Mouse (Mus musculus) granulocyte monocyte progenitor cell, adult 5-6 weeks (primary cell): ENCODE data around the gene Ninj2. TPM values are rescaled to one million over a fixed set of nuclear protein-coding genes. Genes with fewer than 3 reads are reported as not detected.

Experiments used
- ATAC-seq: replicated peaks from 2 replicates; pipeline ENCODE4 v1.8.0; 2016; ENCODE audit warnings: mild to moderate bottlenecking, moderate TSS enrichment, inconsistent platforms; ENCODE audit not compliant: poor library complexity, severe bottlenecking
- total RNA-seq, 2 experiments: library from RNA; stranded (forward) in 1 of 2; stranded (reverse) in 1 of 2; fragments of 200-712, 200-1000 nt in 1 of 2; fragments of >200 nt in 1 of 2; fragmentation: Nextera tagmentation in 1 of 2; gene quantifications; 2 replicates each; pipeline ENCODE4 v1.2.3; 2014 to 2017

Ninj2 gene
- total RNA-seq, 2 experiments from 2014 or later, result not detected

- ATAC-seq, result no peak
These were observed 74.4 kb downstream of the Ninj2 start for GRCm38 (mm10) chr6:120167574-120167973.

GRCm38 (mm10) chr6:120172294-120173017 lies 79.3 kb downstream of the Ninj2 start:
- peak; percentile 61 for ATAC-seq

GRCm38 (mm10) chr6:120174028-120174601 lies 81.0 kb downstream of the Ninj2 start:
- peak; percentile 44 for ATAC-seq

GRCm38 (mm10) chr6:120174602-120175115 lies 81.5 kb downstream of the Ninj2 start:
- 0 out of 2 replicates have a peak, but pooled peaks have one; percentile 3 for ATAC-seq

- no peak for ATAC-seq
These were observed 82.5 kb downstream of the Ninj2 start for GRCm38 (mm10) chr6:120175650-120176049.

- no peak for ATAC-seq
These were observed 86.0 kb downstream of the Ninj2 start for GRCm38 (mm10) chr6:120179044-120179755.

- ATAC-seq, result peak; percentile 81
These were observed 86.6 kb downstream of the Ninj2 start for GRCm38 (mm10) chr6:120179756-120180206.

- no peak for ATAC-seq
These were observed 87.3 kb downstream of the Ninj2 start for GRCm38 (mm10) chr6:120180492-120180891.

GRCm38 (mm10) chr6:120182160-120182559 lies 89.0 kb downstream of the Ninj2 start:
- ATAC-seq, result no peak

GRCm38 (mm10) chr6:120183771-120184170 lies 90.6 kb downstream of the Ninj2 start:
- no peak for ATAC-seq

- no peak for ATAC-seq
These were observed 92.0 kb downstream of the Ninj2 start for GRCm38 (mm10) chr6:120185012-120185730.

- ATAC-seq, result no peak
These were observed 92.6 kb downstream of the Ninj2 start for GRCm38 (mm10) chr6:120185756-120186155.

GRCm38 (mm10) chr6:120186594-120186993 lies 93.4 kb downstream of the Ninj2 start:
- no peak for ATAC-seq

GRCm38 (mm10) chr6:120187587-120188176 lies 94.5 kb downstream of the Ninj2 start:
- peak; percentile 93 for ATAC-seq

- ATAC-seq, result peak; percentile 49
These were observed 95.5 kb downstream of the Ninj2 start for GRCm38 (mm10) chr6:120188376-120189235.

- ATAC-seq, result peak; percentile 25
These were observed 96.1 kb downstream of the Ninj2 start for GRCm38 (mm10) chr6:120189287-120189686.

- ATAC-seq, result no peak
These were observed 97.2 kb downstream of the Ninj2 start for GRCm38 (mm10) chr6:120190365-120190764.

- no peak for ATAC-seq
These were observed 97.8 kb downstream of the Ninj2 start for GRCm38 (mm10) chr6:120190912-120191311.
